Mouse (Mus musculus): ENCODE results near the gene Sycn. TPM values are rescaled to one million over a fixed set of nuclear protein-coding genes. Genes with fewer than 3 reads are reported as not detected.

Gene Sycn
- polyA plus RNA-seq, 1 experiment from 2014 or later, result 1.3 TPM

GRCm38 (mm10) chr7:28562371-28562770 is 21.7 kb downstream of the Sycn start:
- no peak overlapping the region for H3K4me2 ChIP-seq (ENCODE audit: low read depth, low read length)
- no peaks in the 10 kb centered on the region for H3K9me3 ChIP-seq (ENCODE audit: low read length)
- WGBS (ENCODE audit: insufficient replicate concordance), result 86% methylated on average over 13 of the region's 13 CpGs
- no peak overlapping the region for H3K9ac ChIP-seq (replicated peaks)
- H3K27ac ChIP-seq (ENCODE audit: low read depth), result no peak overlapping the region
- no peak overlapping the region for H3K4me3 ChIP-seq (ENCODE audit: low read depth, low read length)
- peaks cover 54% of the 10 kb centered on the region for H3K36me3 ChIP-seq (replicated peaks; ENCODE audit: insufficient read depth, low read length)
- no peak for ATAC-seq
- no peaks in the 10 kb centered on the region for H3K4me1 ChIP-seq (ENCODE audit: insufficient read depth)
- no peaks in the 10 kb centered on the region for H3K27me3 ChIP-seq (ENCODE audit: insufficient read depth, low read length)
- TF ChIP-seq CTCF (IDR thresholded peaks at IDR 0.05; ENCODE audit: low read depth) (no peak), EP300 (IDR thresholded peaks at IDR 0.05; ENCODE audit: low read depth) (no peak)
- DNase-seq, result no peak

DNA sequence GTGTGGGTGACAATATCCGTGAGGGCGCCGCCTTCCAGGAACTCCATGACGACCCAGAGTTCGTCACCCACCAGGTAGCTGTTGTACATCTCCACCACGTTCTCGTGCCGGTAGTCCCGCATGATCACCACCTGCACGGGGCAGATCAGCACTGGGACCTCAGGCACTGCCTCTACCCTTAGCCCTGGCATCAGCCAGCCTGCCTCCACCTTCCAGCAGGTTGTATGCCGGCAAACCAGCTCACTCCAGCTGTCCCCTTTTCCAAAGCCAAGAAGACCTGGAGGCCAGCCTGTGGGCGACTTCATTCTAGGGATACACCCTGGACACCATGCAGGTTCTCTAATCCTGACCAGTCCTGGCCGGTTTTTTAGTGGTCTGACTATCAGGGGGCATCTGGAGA is 22.3 kb downstream of the Sycn start:
- no peak overlapping the region for H3K4me2 ChIP-seq (ENCODE audit: low read depth, low read length)
- no peak for ATAC-seq
- no peaks in the 10 kb centered on the region for H3K4me1 ChIP-seq (ENCODE audit: insufficient read depth)
- no peaks in the 10 kb centered on the region for H3K9me3 ChIP-seq (ENCODE audit: low read length)
- no peak overlapping the region for H3K27ac ChIP-seq (ENCODE audit: low read depth)
- DNase-seq, result no peak
- WGBS (ENCODE audit: insufficient replicate concordance), result 88% methylated on average over 13 of the region's 13 CpGs
- H3K27me3 ChIP-seq (ENCODE audit: insufficient read depth, low read length), result no peaks in the 10 kb centered on the region
- H3K4me3 ChIP-seq (ENCODE audit: low read depth, low read length), result no peak overlapping the region
- H3K36me3 ChIP-seq (replicated peaks; ENCODE audit: insufficient read depth, low read length), result peaks cover 60% of the 10 kb centered on the region
- H3K9ac ChIP-seq (replicated peaks), result no peak overlapping the region
- TF ChIP-seq EP300 (IDR thresholded peaks at IDR 0.05; ENCODE audit: low read depth) (no peak), CTCF (IDR thresholded peaks at IDR 0.05; ENCODE audit: low read depth) (no peak)

DNA sequence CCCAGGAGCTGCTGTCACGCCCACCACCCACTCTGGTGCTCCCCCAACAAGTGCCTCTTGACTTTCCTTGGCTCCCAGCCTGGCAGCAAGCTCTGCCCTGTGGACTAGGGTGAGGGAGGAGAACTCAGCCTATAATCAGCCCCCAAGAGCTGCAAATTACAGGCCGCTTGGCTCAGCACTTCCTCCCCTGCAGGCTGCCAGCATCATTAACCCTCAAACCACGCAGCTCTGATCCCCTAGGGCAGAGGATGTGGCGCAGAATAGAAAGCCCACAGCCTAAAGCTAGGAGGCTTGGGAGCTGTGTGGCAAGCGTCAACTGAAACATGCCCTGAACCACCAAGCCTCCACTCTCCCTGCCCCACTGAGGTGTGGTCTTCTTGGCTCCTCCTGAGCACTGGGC is 24.7 kb downstream of the Sycn start:
- H3K36me3 ChIP-seq (replicated peaks; ENCODE audit: insufficient read depth, low read length), result peaks cover 52% of the 10 kb centered on the region
- TF ChIP-seq CTCF (IDR thresholded peaks at IDR 0.05; ENCODE audit: low read depth) (no peak), EP300 (IDR thresholded peaks at IDR 0.05; ENCODE audit: low read depth) (no peak)
- ATAC-seq, result no peak

GRCm38 (mm10) chr7:28567539-28567938 is 26.9 kb downstream of the Sycn start:
- no peak overlapping the region for H3K4me2 ChIP-seq (ENCODE audit: low read depth, low read length)
- no peaks in the 10 kb centered on the region for H3K9me3 ChIP-seq (ENCODE audit: low read length)
- ATAC-seq, result no peak
- peaks cover 35% of the 10 kb centered on the region for H3K36me3 ChIP-seq (replicated peaks; ENCODE audit: insufficient read depth, low read length)
- no peak overlapping the region for H3K9ac ChIP-seq (replicated peaks)
- TF ChIP-seq EP300 (IDR thresholded peaks at IDR 0.05; ENCODE audit: low read depth) (no peak), CTCF (IDR thresholded peaks at IDR 0.05; ENCODE audit: low read depth) (no peak)
- no peaks in the 10 kb centered on the region for H3K27me3 ChIP-seq (ENCODE audit: insufficient read depth, low read length)
- 67% methylated on average over 4 of the region's 4 CpGs for WGBS (ENCODE audit: insufficient replicate concordance)
- no peak overlapping the region for H3K27ac ChIP-seq (ENCODE audit: low read depth)
- H3K4me3 ChIP-seq (ENCODE audit: low read depth, low read length), result no peak overlapping the region
- DNase-seq, result no peak
- H3K4me1 ChIP-seq (ENCODE audit: insufficient read depth), result peaks cover 17% of the 10 kb centered on the region

More for the DNA sequence above, 24.7 kb downstream of the Sycn start:
- WGBS (ENCODE audit: insufficient replicate concordance), result 80% methylated on average over 5 of the region's 5 CpGs
- Histone ChIP-seq H3K4me3 (ENCODE audit: low read depth, low read length) (no peak overlapping the region), H3K4me1 (ENCODE audit: insufficient read depth) (no peaks in the 10 kb centered on the region), H3K9ac (replicated peaks) (no peak overlapping the region), H3K4me2 (ENCODE audit: low read depth, low read length) (no peak overlapping the region), H3K27me3 (ENCODE audit: insufficient read depth, low read length) (no peaks in the 10 kb centered on the region), H3K27ac (ENCODE audit: low read depth) (no peak overlapping the region), H3K9me3 (ENCODE audit: low read length) (no peaks in the 10 kb centered on the region)
- DNase-seq, result no peak

- ATAC-seq (peak; percentile 33; the same call in 1 of the 2 replicates), DNase-seq (peak; percentile 73)
- Histone ChIP-seq H3K36me3 (replicated peaks; ENCODE audit: insufficient read depth, low read length) (peaks cover 30% of the 10 kb centered on the region), H3K27me3 (ENCODE audit: insufficient read depth, low read length) (no peaks in the 10 kb centered on the region), H3K9ac (replicated peaks) (no peak overlapping the region), H3K4me1 (ENCODE audit: insufficient read depth) (peaks cover 23% of the 10 kb centered on the region), H3K4me2 (ENCODE audit: low read depth, low read length) (no peak overlapping the region), H3K27ac (ENCODE audit: low read depth) (no peak overlapping the region), H3K9me3 (ENCODE audit: low read length) (no peaks in the 10 kb centered on the region), H3K4me3 (ENCODE audit: low read depth, low read length) (no peak overlapping the region)
- peak; percentile 91 for TF ChIP-seq CTCF (IDR thresholded peaks at IDR 0.05; ENCODE audit: low read depth)
- TF ChIP-seq EP300 (IDR thresholded peaks at IDR 0.05; ENCODE audit: low read depth), result no peak
Measured at GRCm38 (mm10) chr7:28568253-28568652, 27.6 kb downstream of the Sycn start.

DNA sequence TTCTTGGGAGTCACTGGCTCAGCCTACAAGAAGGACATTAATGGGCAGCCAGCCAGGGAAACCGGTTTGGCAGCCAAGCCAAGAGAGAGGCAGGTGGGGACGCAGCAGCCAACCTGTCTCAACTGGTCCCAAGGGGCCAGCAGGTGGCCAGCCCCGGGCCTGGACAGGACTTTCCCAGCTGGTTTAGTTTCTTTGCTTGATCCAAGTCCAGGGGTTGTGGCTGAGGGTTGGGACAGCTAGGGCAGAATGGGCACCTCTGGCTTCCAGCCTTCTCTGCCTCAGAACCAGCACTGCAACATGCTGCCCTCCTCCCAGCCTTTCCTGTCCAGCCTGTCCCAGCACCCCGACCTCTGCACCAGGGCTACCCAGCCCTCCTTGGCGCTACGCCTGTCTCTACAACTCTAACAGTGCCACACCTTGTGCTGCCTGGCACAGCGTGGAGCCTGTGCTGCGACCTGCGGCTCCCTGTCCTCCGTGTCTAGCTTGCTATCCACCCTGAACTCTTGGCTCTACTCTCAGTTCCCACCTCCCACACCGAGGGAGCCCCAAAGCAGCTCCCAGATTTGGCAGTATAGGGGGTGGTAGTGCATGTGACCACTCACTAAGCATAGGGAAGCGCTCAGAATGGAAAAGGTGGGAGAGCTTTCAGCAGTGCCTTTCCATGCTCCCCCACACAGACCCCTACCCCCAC is 29.8 kb downstream of the Sycn start:
- H3K4me2 ChIP-seq (ENCODE audit: low read depth, low read length), result no peak overlapping the region

More for the DNA sequence above, 29.8 kb downstream of the Sycn start:
- ATAC-seq, result no peak
- Histone ChIP-seq H3K9ac (replicated peaks) (no peak overlapping the region), H3K27ac (ENCODE audit: low read depth) (no peak overlapping the region), H3K9me3 (ENCODE audit: low read length) (no peaks in the 10 kb centered on the region), H3K4me1 (ENCODE audit: insufficient read depth) (peaks cover 35% of the 10 kb centered on the region), H3K4me3 (ENCODE audit: low read depth, low read length) (no peak overlapping the region), H3K36me3 (replicated peaks; ENCODE audit: insufficient read depth, low read length) (peaks cover 26% of the 10 kb centered on the region), H3K27me3 (ENCODE audit: insufficient read depth, low read length) (no peaks in the 10 kb centered on the region)
- no peak for DNase-seq
- WGBS (ENCODE audit: insufficient replicate concordance), result 73% methylated on average over 12 of the region's 12 CpGs
- no peak for TF ChIP-seq CTCF (IDR thresholded peaks at IDR 0.05; ENCODE audit: low read depth)

Data from liver, postnatal 0 days (tissue).